Mouse (Mus musculus) liver, postnatal 0 days (tissue): ENCODE measurements around the gene Cdc26.

Experiments
- CTCF ChIP-seq: sonication (generic); IDR thresholded peaks from 2 replicates; pipeline ENCODE4 v1.5.1; 2016; ENCODE audit warnings: antibody characterized with exemption, low read depth
- EP300 ChIP-seq: IDR thresholded peaks from 2 replicates; pipeline ENCODE4 v1.6.1; 2016; ENCODE audit warnings: antibody characterized with exemption, low read depth, mild to moderate bottlenecking

DNA sequence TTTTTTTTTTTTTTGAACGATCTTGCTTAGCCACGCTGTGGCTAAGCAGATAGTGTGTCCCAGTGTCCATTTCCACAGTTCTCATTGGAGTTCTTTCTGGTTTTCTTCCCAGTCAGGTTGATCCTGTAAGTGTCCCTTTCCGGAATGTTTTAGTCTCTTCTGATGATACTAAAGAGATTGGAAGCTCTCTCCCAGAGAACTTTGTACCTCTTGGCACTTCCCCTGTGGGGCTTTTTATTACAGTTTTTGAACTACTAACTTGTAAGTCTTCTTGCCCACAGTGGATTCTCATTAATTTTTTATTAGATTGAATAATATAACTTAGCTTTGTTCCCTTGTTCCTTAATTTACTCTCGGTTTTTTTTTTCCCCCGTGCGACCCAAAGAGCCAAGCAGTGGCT, 46.9 kb downstream of the Cdc26 start:
- no peak for TF ChIP-seq CTCF
- no peak for TF ChIP-seq EP300
